Mouse (Mus musculus): ENCODE results near the gene Rrp9. TPM values are rescaled to one million over a fixed set of nuclear protein-coding genes. Genes with fewer than 3 reads are reported as not detected.

Gene Rrp9
- polyA plus RNA-seq, 1 experiment, result 18.3 TPM

DNA sequence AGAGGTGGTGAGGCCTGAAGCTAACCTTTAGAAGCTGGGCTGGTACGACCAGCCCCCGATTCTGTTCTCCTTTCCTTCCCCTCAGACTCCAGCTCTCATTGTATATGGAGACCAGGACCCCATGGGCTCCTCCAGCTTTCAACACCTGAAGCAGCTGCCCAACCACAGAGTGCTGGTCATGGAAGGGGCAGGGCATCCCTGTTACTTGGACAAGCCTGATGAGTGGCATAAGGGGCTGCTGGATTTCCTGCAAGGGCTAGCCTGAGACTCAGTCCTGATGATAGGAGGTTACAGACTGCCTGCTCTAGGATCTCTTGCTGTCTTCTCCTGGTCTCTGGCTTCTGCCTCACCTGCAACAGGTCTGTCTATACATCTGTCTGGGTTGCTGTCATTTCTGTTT, 23.9 kb upstream of the Rrp9 start:
- Histone ChIP-seq H3K27me3 (ENCODE audit: control insufficient read depth, insufficient read depth, low read length) (no peaks in the 10 kb centered on the region), H3K4me3 (ENCODE audit: low read depth, low read length) (no peak overlapping the region), H3K27ac (ENCODE audit: insufficient read depth, low read depth, low read length) (no peak overlapping the region), H3K4me1 (ENCODE audit: control insufficient read depth, insufficient read depth, insufficient read length, low read length) (peaks cover 18% of the 10 kb centered on the region), H3K36me3 (ENCODE audit: control insufficient read depth, insufficient read depth, low read length) (no peaks in the 10 kb centered on the region)
- 86% methylated on average over 2 of the region's 2 CpGs for WGBS
- TF ChIP-seq POLR2A (IDR thresholded peaks at IDR 0.05; ENCODE audit: low read depth, low read length) (no peak), CTCF (IDR thresholded peaks at IDR 0.05; ENCODE audit: extremely low read depth, insufficient read length, insufficient replicate concordance, low read depth, low read length) (no peak)

DNA sequence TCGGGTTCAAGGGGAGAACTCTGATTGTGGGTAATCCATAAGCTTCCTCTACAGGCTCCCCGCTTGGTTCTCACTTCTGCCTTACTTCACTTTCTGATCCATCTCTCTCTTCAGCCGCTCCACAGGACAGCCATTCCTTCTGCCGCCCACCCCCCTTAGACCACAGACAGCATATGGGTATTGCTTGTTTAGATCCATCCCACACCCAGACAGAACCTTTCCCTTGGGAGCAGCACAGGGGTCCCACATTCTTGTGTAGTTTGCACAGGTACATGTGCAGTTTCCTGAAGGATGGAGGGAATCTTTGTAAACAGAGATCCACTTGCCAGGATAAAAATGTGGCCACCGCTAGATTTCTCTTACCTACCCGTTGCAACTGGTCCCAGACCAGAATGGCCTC, 23.4 kb upstream of the Rrp9 start:
- peaks cover 18% of the 10 kb centered on the region for H3K4me1 ChIP-seq (ENCODE audit: control insufficient read depth, insufficient read depth, insufficient read length, low read length)
- TF ChIP-seq CTCF (IDR thresholded peaks at IDR 0.05; ENCODE audit: extremely low read depth, insufficient read length, insufficient replicate concordance, low read depth, low read length) (no peak), POLR2A (IDR thresholded peaks at IDR 0.05; ENCODE audit: low read depth, low read length) (no peak)
- no peaks in the 10 kb centered on the region for H3K36me3 ChIP-seq (ENCODE audit: control insufficient read depth, insufficient read depth, low read length)
- WGBS, result 84% methylated on average over 6 of the region's 6 CpGs
- H3K4me3 ChIP-seq (ENCODE audit: low read depth, low read length), result no peak overlapping the region
- H3K27ac ChIP-seq (ENCODE audit: insufficient read depth, low read depth, low read length), result no peak overlapping the region
- H3K27me3 ChIP-seq (ENCODE audit: control insufficient read depth, insufficient read depth, low read length), result no peaks in the 10 kb centered on the region

DNA sequence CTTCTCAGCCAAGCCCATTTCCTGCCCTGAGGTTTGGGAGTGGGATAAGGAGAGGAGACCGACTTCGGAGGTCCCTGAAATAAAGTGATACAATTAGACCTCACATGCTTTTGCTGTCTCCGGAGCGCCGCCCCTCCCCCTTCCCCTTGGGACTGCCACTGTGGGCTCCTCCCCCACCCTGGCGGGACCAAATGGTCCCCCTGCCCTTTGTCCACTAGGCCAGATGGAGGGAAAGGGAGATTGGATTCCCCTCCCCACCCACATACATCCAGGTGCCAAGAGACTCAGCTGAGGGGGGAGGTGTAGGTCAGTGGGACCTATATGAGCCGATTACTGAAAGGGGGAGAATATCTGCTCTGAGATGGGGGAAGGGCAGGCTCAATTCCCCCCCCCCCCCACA, 22.9 kb upstream of the Rrp9 start:
- 48% methylated on average over 7 of the region's 7 CpGs for WGBS
- Histone ChIP-seq H3K27ac (ENCODE audit: insufficient read depth, low read depth, low read length) (no peak overlapping the region), H3K4me1 (ENCODE audit: control insufficient read depth, insufficient read depth, insufficient read length, low read length) (peaks cover 17% of the 10 kb centered on the region), H3K27me3 (ENCODE audit: control insufficient read depth, insufficient read depth, low read length) (no peaks in the 10 kb centered on the region), H3K4me3 (ENCODE audit: low read depth, low read length) (no peak overlapping the region), H3K36me3 (ENCODE audit: control insufficient read depth, insufficient read depth, low read length) (no peaks in the 10 kb centered on the region)
- TF ChIP-seq CTCF (IDR thresholded peaks at IDR 0.05; ENCODE audit: extremely low read depth, insufficient read length, insufficient replicate concordance, low read depth, low read length) (no peak), POLR2A (IDR thresholded peaks at IDR 0.05; ENCODE audit: low read depth, low read length) (no peak)

DNA sequence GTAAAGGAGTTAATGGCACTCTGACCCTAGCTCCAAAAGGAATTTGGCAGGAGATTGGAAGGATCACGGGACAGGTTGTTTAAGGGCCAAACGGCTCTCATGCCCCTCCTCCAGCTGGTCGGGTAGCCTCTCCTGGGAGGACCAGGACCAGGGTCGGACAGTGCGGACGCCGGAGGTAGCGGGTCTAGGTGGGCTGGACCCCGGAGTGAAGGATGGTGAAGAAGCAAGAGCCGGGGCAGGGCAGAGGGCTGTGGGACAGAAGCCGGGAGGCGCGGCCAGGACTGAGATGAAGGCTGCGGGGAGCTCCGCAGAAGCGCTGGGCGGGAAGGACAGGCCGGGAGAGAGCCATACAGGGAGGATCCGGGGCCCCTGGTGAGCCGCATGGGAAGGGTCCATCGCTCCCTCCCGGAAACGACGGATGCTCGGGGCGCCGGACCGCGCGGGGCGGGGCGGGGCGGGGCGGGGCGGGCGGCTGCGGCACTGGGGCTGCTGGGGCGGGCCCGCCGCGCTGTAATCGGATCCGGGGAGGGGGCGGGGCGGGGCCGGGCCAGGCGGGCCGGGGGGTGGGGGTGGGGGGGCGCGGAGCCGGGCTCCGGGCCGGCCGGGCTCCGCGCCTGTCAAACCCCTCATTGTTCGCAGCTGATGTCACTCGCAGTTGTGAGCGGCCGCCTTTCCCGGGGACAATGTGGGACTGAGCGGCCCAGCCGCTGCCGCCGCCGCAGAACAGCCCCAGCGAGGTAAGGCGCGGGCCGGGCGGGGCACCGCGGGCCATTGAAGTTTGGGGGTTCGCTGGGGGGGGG, 22.3 kb upstream of the Rrp9 start, which contains the start of gene Pcbp4:
Gene Pcbp4 (plus strand): TSS at position 21 of the 800 bp plus-strand sequence.
- Histone ChIP-seq H3K36me3 (ENCODE audit: control insufficient read depth, insufficient read depth, low read length) (no peaks in the 10 kb centered on the region), H3K27me3 (ENCODE audit: control insufficient read depth, insufficient read depth, low read length) (no peaks in the 10 kb centered on the region), H3K4me3 (ENCODE audit: low read depth, low read length) (peak within 1 kb of the TSS; percentile 73), H3K4me1 (ENCODE audit: control insufficient read depth, insufficient read depth, insufficient read length, low read length) (peaks cover 12% of the 10 kb centered on the region), H3K27ac (ENCODE audit: insufficient read depth, low read depth, low read length) (peak within 1 kb of the TSS; percentile 24; the same call in 1 of the 2 replicates)
- TF ChIP-seq POLR2A (IDR thresholded peaks at IDR 0.05; ENCODE audit: low read depth, low read length) (no peak), CTCF (IDR thresholded peaks at IDR 0.05; ENCODE audit: extremely low read depth, insufficient read length, insufficient replicate concordance, low read depth, low read length) (no peak)
- 1% methylated on average over 62 of the region's 74 CpGs for WGBS

DNA sequence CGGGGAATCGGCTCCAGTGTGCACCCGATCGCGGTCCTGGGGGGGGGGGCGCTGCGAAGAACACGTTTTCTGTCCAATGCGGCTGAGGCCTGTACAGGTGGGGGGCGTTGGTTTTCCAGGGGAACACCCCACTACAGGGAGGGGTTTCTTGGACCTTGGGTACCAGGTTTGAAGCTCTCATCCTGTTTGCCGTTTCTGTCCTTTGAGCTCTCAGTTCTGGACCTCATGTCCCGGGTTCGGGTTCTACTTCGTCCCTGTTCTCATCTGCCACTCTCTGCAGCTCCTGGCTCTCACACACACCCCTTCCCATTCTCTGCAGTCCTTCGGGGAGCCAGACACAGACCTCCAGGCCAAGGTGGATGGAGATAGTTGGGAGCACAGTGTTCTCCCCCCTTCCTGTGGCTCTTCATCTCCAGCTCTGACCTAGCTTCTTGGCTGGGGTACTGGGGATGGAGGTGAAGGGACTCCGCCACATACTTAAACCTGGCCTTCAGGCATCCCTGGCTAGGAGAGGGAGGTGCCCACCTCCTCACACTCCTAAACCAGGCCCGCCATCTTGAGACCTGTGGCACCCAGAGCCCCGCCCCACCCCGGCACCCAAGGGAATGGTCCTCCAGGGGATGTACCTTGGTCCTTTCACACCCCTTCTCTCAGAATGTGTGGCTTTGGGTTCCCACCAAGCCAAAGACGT, 21.5 kb upstream of the Rrp9 start:
- Histone ChIP-seq H3K4me1 (ENCODE audit: control insufficient read depth, insufficient read depth, insufficient read length, low read length) (peaks cover 12% of the 10 kb centered on the region), H3K27ac (ENCODE audit: insufficient read depth, low read depth, low read length) (no peak overlapping the region), H3K4me3 (ENCODE audit: low read depth, low read length) (peak overlapping the region; percentile 73), H3K36me3 (ENCODE audit: control insufficient read depth, insufficient read depth, low read length) (no peaks in the 10 kb centered on the region), H3K27me3 (ENCODE audit: control insufficient read depth, insufficient read depth, low read length) (no peaks in the 10 kb centered on the region)
- 20% methylated on average over 20 of the region's 20 CpGs for WGBS
- no peak for TF ChIP-seq CTCF (IDR thresholded peaks at IDR 0.05; ENCODE audit: extremely low read depth, insufficient read length, insufficient replicate concordance, low read depth, low read length)
- TF ChIP-seq POLR2A (IDR thresholded peaks at IDR 0.05; ENCODE audit: low read depth, low read length), result no peak

DNA sequence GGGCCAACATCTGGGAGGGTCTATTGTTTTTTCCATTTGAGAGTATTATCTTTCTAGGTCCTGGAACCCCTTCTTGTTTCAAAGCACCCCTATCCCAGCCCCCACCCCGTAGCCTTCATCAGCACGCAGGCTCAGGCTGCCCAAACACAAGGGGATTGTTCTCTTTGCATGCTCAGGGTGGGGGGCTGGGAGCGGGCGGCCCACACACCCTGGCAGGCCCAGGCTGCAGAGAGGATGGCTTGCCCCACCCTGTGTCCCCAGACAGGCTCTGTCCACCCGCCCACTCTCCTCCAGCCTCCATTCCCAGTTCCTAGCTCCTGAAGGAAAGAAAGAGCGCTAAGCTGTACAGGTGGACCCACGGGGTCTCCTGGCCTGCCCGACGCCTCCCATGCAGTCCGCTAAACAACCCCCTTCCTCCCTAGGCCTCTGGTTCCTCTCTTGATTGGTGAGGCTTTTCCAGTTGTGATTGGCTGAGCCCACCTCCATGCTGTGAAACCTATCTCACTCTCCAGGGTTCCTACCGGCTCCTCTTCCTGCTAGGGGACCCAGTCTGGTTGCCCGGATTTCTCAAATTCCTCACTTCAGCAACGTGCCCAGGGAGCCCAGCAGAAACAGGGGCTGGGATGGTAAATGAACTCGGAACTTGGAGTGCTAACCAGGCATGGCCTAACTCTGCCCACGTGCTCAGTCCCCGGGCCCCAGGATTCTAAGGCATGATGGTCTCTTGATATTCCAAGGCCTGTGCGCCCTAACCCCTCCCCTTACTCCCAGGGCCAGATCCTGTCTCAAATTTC, 20.7 kb upstream of the Rrp9 start:
- Histone ChIP-seq H3K27ac (ENCODE audit: insufficient read depth, low read depth, low read length) (no peak overlapping the region), H3K4me1 (ENCODE audit: control insufficient read depth, insufficient read depth, insufficient read length, low read length) (peaks cover 8% of the 10 kb centered on the region), H3K27me3 (ENCODE audit: control insufficient read depth, insufficient read depth, low read length) (no peaks in the 10 kb centered on the region), H3K36me3 (ENCODE audit: control insufficient read depth, insufficient read depth, low read length) (no peaks in the 10 kb centered on the region), H3K4me3 (ENCODE audit: low read depth, low read length) (no peak overlapping the region)
- 79% methylated on average over 17 of the region's 17 CpGs for WGBS
- TF ChIP-seq CTCF (IDR thresholded peaks at IDR 0.05; ENCODE audit: extremely low read depth, insufficient read length, insufficient replicate concordance, low read depth, low read length) (no peak), POLR2A (IDR thresholded peaks at IDR 0.05; ENCODE audit: low read depth, low read length) (no peak)

Measured in small intestine, adult 2 months (tissue).